Mouse (Mus musculus) A20 (cell line): ENCODE measurements around the gene Stim2.

Source experiments
- DNase-seq: peaks from one replicate; pipeline ENCODE4 v3.0.0-alpha.2; 2011; ENCODE audit warnings: low read depth, low spot score

The Stim2 gene

GRCm38 (mm10) chr5:54049145-54049733 lies 50.9 kb downstream of the Stim2 start:
- DNase-seq = no peak

DNA sequence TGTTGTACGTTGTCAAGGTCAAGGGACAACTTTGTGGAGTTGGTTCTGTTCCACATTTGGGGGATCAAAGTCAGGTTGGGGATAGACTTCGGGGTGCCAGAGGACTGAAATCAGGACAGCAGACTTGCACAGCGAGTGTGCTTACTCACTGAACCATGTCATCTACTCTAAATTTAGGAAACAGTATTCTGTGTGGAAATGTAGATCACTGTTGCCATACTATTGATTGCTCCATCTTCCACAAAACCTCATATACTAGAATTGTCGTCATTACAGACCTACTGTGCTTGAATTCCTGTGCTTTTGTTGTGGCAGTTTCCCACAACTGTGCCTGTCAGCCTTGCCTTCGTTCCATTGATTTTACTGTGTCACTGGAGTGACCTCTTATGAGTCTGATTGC lies 51.6 kb downstream of the Stim2 start:
- DNase-seq = no peak

- DNase-seq = no peak
Observed at GRCm38 (mm10) chr5:54051056-54051455, 52.8 kb downstream of the Stim2 start.

DNA sequence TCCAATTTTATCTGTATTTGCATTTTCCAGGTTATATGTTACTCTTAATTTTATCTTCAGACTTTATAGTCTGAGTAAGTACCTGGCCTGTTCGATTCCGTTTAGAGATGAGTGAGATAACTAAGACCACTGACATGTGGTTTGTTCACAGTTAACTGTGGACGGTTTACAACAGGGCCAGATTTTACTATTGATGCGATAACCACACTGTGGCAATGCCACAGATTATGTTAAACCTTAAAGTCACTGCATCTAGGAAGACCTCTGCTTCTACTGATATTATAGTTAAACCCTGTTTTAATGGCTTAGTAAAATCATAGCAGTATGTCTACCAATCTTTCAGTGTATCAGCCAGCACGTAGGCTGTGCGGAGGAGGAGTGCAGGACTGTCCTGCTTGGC lies 53.9 kb downstream of the Stim2 start:
- DNase-seq = no peak

GRCm38 (mm10) chr5:54053673-54054366 lies 55.5 kb downstream of the Stim2 start:
- DNase-seq = no peak

DNA sequence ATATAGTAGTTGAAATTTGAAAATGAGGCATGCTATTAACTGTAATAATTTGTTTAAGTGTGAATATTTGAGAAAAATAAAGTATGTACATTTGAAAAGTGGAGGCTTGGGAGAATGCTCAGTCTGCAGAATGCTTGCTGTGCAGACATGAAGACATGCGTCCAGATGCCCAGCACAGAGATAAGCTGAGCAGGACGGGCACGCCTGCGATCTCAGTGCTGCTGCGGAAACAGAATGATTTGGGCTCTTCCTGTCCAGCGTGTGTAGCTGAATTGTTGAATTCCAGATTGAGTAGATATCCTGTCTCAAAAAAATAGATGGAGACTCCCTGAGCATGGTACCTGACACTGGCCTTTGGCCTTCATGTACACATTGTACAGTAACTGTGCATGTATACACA lies 58.0 kb downstream of the Stim2 start:
- DNase-seq = no peak

DNA sequence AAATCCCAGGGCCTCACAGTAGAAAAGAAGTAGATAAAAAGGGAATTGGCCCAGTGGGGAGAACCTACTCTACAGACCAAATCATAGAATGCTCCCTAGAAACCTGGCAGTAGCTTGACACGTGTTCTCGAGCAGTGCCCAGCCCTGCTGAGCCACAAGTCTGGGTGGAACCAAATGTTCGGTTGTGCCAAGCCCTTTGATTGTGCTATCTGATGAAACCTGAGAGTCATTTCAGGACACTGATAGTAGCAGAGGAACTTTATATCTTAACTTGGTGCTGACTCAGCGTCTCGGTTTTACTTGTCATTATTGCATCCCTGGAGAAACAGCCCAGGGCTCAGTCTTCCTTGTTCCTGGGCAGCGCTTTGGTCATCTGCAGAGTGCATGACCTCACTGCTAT lies 61.7 kb downstream of the Stim2 start:
- DNase-seq = no peak

GRCm38 (mm10) chr5:54062079-54062478 lies 63.8 kb downstream of the Stim2 start:
- DNase-seq = no peak

- DNase-seq = no peak
Observed at GRCm38 (mm10) chr5:54067591-54067990, 69.3 kb downstream of the Stim2 start.

DNA sequence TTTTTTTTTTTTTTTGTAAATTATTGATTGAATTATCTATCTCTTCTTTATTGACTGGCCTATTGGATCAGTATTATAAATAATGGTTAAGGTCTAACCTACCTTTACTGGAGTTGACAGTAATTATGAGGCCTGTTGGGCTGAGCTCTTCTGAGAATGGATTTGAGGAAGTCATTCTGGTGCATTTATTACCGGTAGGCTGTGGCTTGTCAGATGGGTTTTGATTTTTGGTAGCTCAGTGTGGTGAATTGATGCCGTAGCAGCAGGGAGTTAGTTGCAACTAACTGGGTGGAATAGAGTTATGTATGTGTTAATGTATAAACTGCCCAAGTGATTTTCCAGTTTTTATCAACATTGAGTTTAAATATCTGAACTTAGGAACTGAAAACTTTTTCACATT lies 72.2 kb downstream of the Stim2 start:
- peak; percentile 62 for DNase-seq

- no peak for DNase-seq
Observed at GRCm38 (mm10) chr5:54071288-54071687, 73.0 kb downstream of the Stim2 start.

DNA sequence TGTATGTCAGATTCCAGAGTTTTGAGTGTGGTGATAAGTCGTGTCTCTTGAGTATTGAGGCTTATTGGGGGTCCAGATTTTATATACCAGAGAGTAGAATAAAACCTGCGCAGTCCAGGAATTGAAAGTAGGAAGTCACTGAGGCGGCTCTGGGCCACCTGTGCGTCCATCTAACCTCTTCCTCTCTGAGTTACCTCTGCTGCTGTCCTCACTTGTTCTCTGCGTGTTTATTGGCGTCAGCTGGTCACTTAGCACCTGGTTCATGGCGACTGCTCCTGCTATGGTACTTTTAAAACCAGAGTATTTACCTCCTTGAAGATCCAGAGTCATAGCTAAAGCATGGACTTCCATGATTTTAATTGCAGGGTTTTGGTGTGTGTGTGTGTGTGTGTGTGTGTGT lies 73.4 kb downstream of the Stim2 start:
- peak; percentile 82 for DNase-seq

DNA sequence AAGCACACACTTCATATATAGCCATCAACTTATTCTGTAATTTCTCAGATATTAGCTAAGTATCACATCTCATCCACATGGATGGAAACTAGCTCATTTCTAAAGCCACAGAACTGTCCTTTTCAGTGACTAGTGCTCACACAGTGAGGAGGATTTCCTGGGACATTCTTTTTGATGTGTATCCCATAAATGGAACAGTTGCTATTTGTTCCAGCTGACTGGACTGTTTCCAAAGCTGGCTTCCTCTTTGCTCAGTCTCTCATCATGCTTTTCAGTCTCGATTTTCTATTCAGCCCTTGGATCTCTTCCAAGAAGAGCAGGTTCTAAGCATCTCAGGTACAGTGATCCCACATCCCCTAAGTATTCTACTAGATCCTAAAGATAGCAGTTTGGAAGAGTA lies 75.0 kb downstream of the Stim2 start:
- DNase-seq = no peak

GRCm38 (mm10) chr5:54079997-54080396 lies 81.7 kb downstream of the Stim2 start:
- DNase-seq = no peak

GRCm38 (mm10) chr5:54087912-54088311 lies 89.6 kb downstream of the Stim2 start:
- DNase-seq = no peak

GRCm38 (mm10) chr5:54098219-54098618 lies 99.9 kb downstream of the Stim2 start:
- no peak for DNase-seq

GRCm38 (mm10) chr5:54100916-54101315 lies 102.6 kb downstream of the Stim2 start:
- peak; percentile 81 for DNase-seq

GRCm38 (mm10) chr5:54101318-54101717 lies 103.0 kb downstream of the Stim2 start:
- peak; percentile 88 for DNase-seq

- DNase-seq = peak; percentile 73
Observed at GRCm38 (mm10) chr5:54101960-54102359, 103.7 kb downstream of the Stim2 start.

GRCm38 (mm10) chr5:54106669-54107068 lies 108.4 kb downstream of the Stim2 start:
- DNase-seq = no peak

- no peak for DNase-seq
Observed at GRCm38 (mm10) chr5:54107069-54107468, 108.8 kb downstream of the Stim2 start.

DNA sequence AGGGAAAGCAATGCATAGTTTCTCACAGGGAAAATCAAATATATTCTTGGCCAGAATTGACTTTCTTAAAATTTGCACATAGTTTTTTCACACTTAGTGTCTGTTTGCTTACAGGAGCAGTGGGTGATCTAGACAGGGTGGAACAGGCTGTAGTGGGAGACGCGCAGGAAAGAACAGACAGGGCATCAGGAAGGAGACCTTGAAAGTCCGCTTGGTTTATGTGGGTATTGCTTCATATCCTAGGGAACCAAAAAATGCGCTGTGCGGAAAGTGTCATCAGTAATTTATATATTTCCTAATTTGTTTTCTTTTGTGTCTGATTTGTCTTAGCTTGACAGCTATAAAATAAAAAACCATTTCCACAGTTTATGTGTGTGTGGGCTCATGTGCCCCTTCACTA lies 110.8 kb downstream of the Stim2 start:
- DNase-seq = no peak

DNA sequence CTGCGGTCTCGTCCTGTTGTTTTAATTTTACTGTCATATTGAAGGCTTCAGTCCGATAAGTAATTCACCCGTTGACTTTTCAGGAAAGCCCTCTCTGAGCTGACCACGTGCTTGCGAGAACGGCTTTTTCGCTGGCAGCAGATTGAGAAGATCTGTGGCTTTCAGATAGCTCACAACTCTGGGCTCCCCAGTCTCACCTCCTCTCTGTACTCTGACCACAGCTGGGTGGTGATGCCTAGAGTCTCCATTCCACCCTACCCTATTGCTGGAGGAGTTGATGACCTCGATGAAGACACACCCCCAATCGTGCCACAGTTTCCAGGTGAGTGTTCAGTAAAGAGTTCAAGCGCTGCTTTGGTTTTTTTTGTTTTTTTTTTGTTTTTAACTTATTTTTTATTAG lies 112.5 kb downstream of the Stim2 start:
- DNase-seq = no peak

DNA sequence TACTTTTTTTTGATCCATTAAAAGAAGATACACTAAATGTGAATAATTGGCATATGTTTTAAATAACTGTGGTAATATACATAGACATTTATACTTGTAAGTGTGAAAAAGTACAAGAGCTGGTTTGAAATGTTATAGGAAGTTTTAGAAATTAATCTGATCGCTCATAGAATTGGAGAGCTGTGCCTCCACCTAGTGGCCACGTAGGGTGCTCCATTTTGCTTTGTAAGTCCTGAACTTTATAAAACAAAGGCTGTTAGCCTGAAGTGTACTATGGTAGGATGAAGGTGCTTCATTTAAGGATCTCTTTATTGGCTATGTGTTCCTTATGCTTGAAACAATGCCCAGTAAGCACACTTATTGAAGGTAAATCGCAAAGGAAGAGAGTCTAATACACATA lies 115.0 kb downstream of the Stim2 start:
- DNase-seq = peak; percentile 71
